Mouse (Mus musculus) C2C12 (cell line): ENCODE results near the gene Gripap1. TPM values are rescaled to one million over a fixed set of nuclear protein-coding genes. Genes with fewer than 3 reads are reported as not detected.

Source experiments
- H3K27me3 ChIP-seq: one replicate; pipeline ENCODE4 v1.6.1; 2011; ENCODE audit not compliant: control insufficient read depth, insufficient read depth, insufficient read length
- H3K36me3 ChIP-seq: one replicate; pipeline ENCODE4 v1.6.1; 2011; ENCODE audit not compliant: control insufficient read depth, insufficient read depth
- H3K4me3 ChIP-seq: one replicate; pipeline ENCODE4 v1.5.1; 2011; ENCODE audit warnings: mild to moderate bottlenecking, control low read depth; ENCODE audit not compliant: poor library complexity, insufficient read depth, severe bottlenecking
- H3K79me2 ChIP-seq: one replicate; pipeline ENCODE4 v1.6.1; 2011; ENCODE audit not compliant: control insufficient read depth, insufficient read depth
- H3K79me3 ChIP-seq: one replicate; pipeline ENCODE4 v1.6.1; 2011; ENCODE audit warnings: low read depth, control low read depth
- H3ac ChIP-seq: one replicate; pipeline ENCODE3; 2011; ENCODE audit warnings: low read depth; ENCODE audit not compliant: control insufficient read depth, insufficient read length
- CEBPB ChIP-seq: IDR thresholded peaks from one replicate; pipeline ENCODE4 v1.6.1; 2011; ENCODE audit warnings: low read depth, mild to moderate bottlenecking, control low read depth, moderate library complexity
- CTCF ChIP-seq: IDR thresholded peaks from one replicate; pipeline ENCODE4 v1.5.1; 2011; ENCODE audit not compliant: control insufficient read depth, insufficient read depth, insufficient read length
- FOSL1 ChIP-seq: IDR thresholded peaks from one replicate; pipeline ENCODE4 v1.8.0; 2011; ENCODE audit warnings: mild to moderate bottlenecking, low read length; ENCODE audit not compliant: poor library complexity, insufficient read depth, severe bottlenecking
- MAX ChIP-seq: IDR thresholded peaks from one replicate; pipeline ENCODE4 v1.6.1; 2011; ENCODE audit warnings: mild to moderate bottlenecking, control low read depth
- MYOD1 ChIP-seq: IDR thresholded peaks from one replicate; pipeline ENCODE4 v1.6.1; 2011; ENCODE audit warnings: low read depth; ENCODE audit not compliant: control insufficient read depth, insufficient read length
- MYOG ChIP-seq: IDR thresholded peaks from one replicate; pipeline ENCODE4 v1.6.1; 2011; ENCODE audit not compliant: control insufficient read depth, insufficient read length; ENCODE audit errors: extremely low read depth
- USF1 ChIP-seq: IDR thresholded peaks from one replicate; pipeline ENCODE4 v1.6.1; 2011; ENCODE audit warnings: low read depth, mild to moderate bottlenecking, control low read depth, moderate library complexity
- long read RNA-seq, 2 experiments: library from polyadenylated mRNA; unstranded; transcript quantifications; one replicate each; pipeline ENCODE4 v2.0.0; 2019 to 2020
- polyA plus RNA-seq: library from polyadenylated mRNA; unstranded; fragments of >200 nt; fragmentation: generic; extraction: Trizol; gene quantifications from one replicate; pipeline ENCODE4 v1.2.1, GENCODE M21; 2012; ENCODE audit warnings: missing spikeins

Gene Gripap1
- polyA plus RNA-seq = 17.9 TPM
- long read RNA-seq, experiment 1, transcript Gripap1-201 (25 exons, 3,156 nt) = major isoform, 7 of 21 reads
- long read RNA-seq, experiment 1, partial matches to known transcripts = 5 of 21 reads
- long read RNA-seq, experiment 1, other reads (novel, unspliced or antisense) = 9 of 21 reads
- long read RNA-seq, experiment 2, transcript Gripap1-201 (25 exons, 3,156 nt) = major isoform, 55 of 111 reads
- long read RNA-seq, experiment 2, partial matches to known transcripts = 5 of 111 reads
- long read RNA-seq, experiment 2, other reads (novel, unspliced or antisense) = 50 of 111 reads

DNA sequence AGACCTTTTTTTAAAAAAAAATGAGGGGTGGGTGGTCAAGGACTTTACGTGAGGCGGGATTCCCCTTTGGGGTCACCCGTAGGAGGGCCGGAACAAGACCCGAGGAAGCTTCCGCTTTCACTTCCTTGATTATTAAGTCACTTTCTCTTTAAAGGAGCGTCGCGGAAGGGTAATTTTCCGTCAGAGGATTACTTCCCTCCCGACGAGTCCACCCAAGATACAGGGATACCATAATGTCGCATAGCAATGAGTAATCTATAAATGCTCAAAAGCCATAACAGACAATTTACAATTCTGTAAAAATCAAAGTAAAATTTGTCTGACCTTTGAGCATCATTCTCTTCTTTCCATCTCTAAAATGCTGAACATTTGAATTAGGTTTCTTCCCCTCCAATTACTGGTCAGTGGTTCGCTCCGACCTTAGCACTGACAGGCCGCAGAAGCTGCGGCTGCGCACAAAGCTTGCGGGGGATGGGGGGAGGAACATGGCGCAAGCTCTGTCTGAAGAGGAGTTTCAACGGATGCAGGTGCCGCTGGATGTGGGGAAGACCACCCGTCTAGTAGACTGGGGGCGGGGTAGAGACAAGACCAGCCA lies at the start of gene Gripap1:
Gene Gripap1, plus strand, starts transcription at position 224 of the 595 bp plus-strand sequence.
- Histone ChIP-seq H3K36me3 (no peaks in the 10 kb centered on the region), H3ac (peak within 1 kb of the TSS; percentile 19), H3K27me3 (no peaks in the 10 kb centered on the region), H3K79me3 (peaks cover 3% of the 10 kb centered on the region), H3K4me3 (peak within 1 kb of the TSS; percentile 44), H3K79me2 (peaks cover 11% of the 10 kb centered on the region)
- TF ChIP-seq MYOG = no peak
- no peak for TF ChIP-seq USF1
- TF ChIP-seq MAX = no peak
- no peak for TF ChIP-seq CEBPB
- TF ChIP-seq FOSL1 = no peak
- TF ChIP-seq CTCF = no peak
- TF ChIP-seq MYOD1 = no peak

GRCm38 (mm10) chrX:7740082-7740819 lies 49.3 kb upstream of the Gripap1 start:
- Histone ChIP-seq H3K36me3 (no peaks in the 10 kb centered on the region), H3K4me3 (no peak overlapping the region), H3ac (no peak overlapping the region), H3K27me3 (no peaks in the 10 kb centered on the region), H3K79me3 (no peaks in the 10 kb centered on the region), H3K79me2 (no peaks in the 10 kb centered on the region)
- no peak for TF ChIP-seq CEBPB

GRCm38 (mm10) chrX:7741103-7741502 lies 48.5 kb upstream of the Gripap1 start:
- Histone ChIP-seq H3K79me2 (no peaks in the 10 kb centered on the region), H3ac (no peak overlapping the region), H3K36me3 (no peaks in the 10 kb centered on the region), H3K27me3 (no peaks in the 10 kb centered on the region), H3K79me3 (no peaks in the 10 kb centered on the region), H3K4me3 (no peak overlapping the region)
- TF ChIP-seq MYOD1 (no peak), CTCF (no peak), MAX (no peak), CEBPB (no peak), FOSL1 (no peak), MYOG (no peak), USF1 (no peak)

- H3K79me2 ChIP-seq = no peaks in the 10 kb centered on the region
- H3K27me3 ChIP-seq = no peaks in the 10 kb centered on the region
- H3K36me3 ChIP-seq = no peaks in the 10 kb centered on the region
- peaks cover under 1% of the 10 kb centered on the region for H3K79me3 ChIP-seq
- no peak overlapping the region for H3K4me3 ChIP-seq
- H3ac ChIP-seq = no peak overlapping the region
- no peak for TF ChIP-seq USF1
- no peak for TF ChIP-seq CTCF
- TF ChIP-seq CEBPB = no peak
- TF ChIP-seq FOSL1 = no peak
- no peak for TF ChIP-seq MAX
- TF ChIP-seq MYOG = no peak
Measured at GRCm38 (mm10) chrX:7743470-7743869, 46.1 kb upstream of the Gripap1 start.

DNA sequence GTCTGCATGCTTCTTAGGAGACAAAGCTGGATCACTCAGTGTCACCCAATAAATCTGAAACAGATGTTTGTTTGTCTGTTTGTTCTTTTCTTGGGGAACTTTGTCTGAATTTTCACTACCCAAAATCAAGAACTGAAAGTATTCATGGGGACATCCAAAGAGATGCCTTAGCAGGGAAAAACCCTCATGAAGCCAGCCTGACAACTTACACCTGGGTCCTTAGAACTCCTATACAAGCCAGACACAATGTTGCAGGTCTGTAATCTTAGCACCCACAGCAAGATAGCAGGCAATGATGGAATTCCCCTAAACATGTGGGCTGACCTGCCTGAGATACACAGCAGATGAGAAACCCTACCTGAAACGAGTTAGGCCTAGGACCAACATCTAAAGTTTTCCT lies 44.6 kb upstream of the Gripap1 start:
- Histone ChIP-seq H3K36me3 (no peaks in the 10 kb centered on the region), H3K27me3 (no peaks in the 10 kb centered on the region), H3ac (no peak overlapping the region), H3K79me2 (peaks cover under 1% of the 10 kb centered on the region), H3K79me3 (peaks cover 2% of the 10 kb centered on the region), H3K4me3 (no peak overlapping the region)
- TF ChIP-seq CTCF (no peak), MAX (no peak), USF1 (no peak), CEBPB (no peak), MYOG (no peak), FOSL1 (no peak)
